Mouse (Mus musculus) erythroblast, embryonic 14.5 days (primary cell): ENCODE measurements around the gene Slc38a10. TPM values are rescaled to one million over a fixed set of nuclear protein-coding genes. Genes with fewer than 3 reads are reported as not detected.

ENCODE experiments used
- H3K27me3 ChIP-seq: 2 replicates; pipeline ENCODE4 v1.6.1; 2012; ENCODE audit warnings: inconsistent platforms; ENCODE audit not compliant: control insufficient read depth
- H3K36me3 ChIP-seq: 2 replicates; pipeline ENCODE4 v1.6.1; 2012; ENCODE audit warnings: mild to moderate bottlenecking, inconsistent platforms; ENCODE audit not compliant: control insufficient read depth
- H3K4me1 ChIP-seq: 2 replicates; pipeline ENCODE4 v1.6.1; 2012; ENCODE audit warnings: inconsistent platforms; ENCODE audit not compliant: control insufficient read depth
- H3K4me3 ChIP-seq: replicated peaks from 2 replicates; pipeline ENCODE3; 2012; ENCODE audit warnings: moderate library complexity, mild to moderate bottlenecking, inconsistent platforms
- H3K9me3 ChIP-seq: 2 replicates; pipeline ENCODE4 v1.6.1; 2012; ENCODE audit warnings: low read length, inconsistent platforms, mixed read lengths; ENCODE audit not compliant: control insufficient read depth
- GATA1 ChIP-seq: IDR thresholded peaks from 2 replicates; pipeline ENCODE4 v1.6.1; 2012; ENCODE audit warnings: low read length, inconsistent platforms, mixed read lengths
- TAL1 ChIP-seq: IDR thresholded peaks from 3 replicates; pipeline ENCODE4 v1.6.1; 2012; ENCODE audit warnings: low read length, inconsistent platforms, mixed read lengths
- polyA plus RNA-seq: library from polyadenylated mRNA; stranded (reverse); fragments of >175 nt; gene quantifications from 2 replicates; pipeline ENCODE4 v1.2.3, GENCODE M21; 2012

Slc38a10 gene
- polyA plus RNA-seq, 1 experiment, result 6.2 TPM

DNA sequence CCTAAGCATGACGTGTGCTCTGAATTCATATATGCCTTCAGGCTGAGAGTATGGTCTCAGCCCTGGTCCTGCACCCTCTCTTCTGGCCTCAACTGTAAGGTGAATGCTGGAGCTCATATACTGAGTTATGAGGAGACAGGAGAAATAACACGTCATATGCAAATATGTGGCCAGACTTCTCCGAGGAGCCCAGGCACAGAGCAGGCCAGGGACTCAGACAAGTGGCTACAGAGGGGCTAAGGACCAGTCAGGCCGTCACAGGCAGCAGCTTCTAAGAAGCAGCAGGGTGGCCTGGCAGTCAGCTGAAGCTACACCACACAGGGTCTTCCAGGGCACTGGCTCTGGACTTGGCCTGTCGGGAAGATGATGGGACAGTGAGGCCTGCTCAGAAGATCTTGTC lies 87.8 kb downstream of the Slc38a10 start:
- no peaks in the 10 kb centered on the region for H3K27me3 ChIP-seq
- no peak overlapping the region for H3K4me3 ChIP-seq
- no peaks in the 10 kb centered on the region for H3K4me1 ChIP-seq
- no peaks in the 10 kb centered on the region for H3K9me3 ChIP-seq
- peaks cover 23% of the 10 kb centered on the region for H3K36me3 ChIP-seq
- TF ChIP-seq GATA1, result no peak
- TF ChIP-seq TAL1, result no peak

DNA sequence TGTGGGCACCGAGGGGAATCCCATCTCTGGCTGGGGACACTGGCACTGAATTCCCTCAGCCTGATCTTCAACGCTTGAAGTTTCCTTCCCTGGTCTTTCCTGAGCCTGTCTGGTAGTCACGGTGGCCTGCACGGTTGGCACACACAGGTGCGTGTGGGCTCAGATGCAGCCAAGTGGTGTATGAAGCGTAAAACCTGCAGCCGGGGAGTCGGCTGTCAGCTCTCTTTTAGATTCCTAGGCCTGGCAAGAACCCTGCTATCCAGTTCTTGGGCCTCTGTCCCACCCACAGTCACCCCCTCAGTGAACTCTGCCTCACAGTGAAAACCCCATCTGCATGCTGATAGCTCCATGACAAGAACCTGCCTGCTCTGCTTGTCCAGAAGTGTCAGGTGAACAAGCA lies 90.5 kb downstream of the Slc38a10 start:
- H3K36me3 ChIP-seq, result peaks cover 10% of the 10 kb centered on the region; the same call in 1 of the 2 replicates
- no peaks in the 10 kb centered on the region for H3K27me3 ChIP-seq
- no peak overlapping the region for H3K4me3 ChIP-seq
- TF ChIP-seq TAL1, result no peak
- no peaks in the 10 kb centered on the region for H3K9me3 ChIP-seq
- no peaks in the 10 kb centered on the region for H3K4me1 ChIP-seq

- TF ChIP-seq GATA1 (no peak), TAL1 (no peak)
- H3K4me1 ChIP-seq, result no peaks in the 10 kb centered on the region
- H3K27me3 ChIP-seq, result no peaks in the 10 kb centered on the region
Observed at GRCm38 (mm10) chr11:120055953-120056732, 95.0 kb downstream of the Slc38a10 start.

More at GRCm38 (mm10) chr11:120055953-120056732, 95.0 kb downstream of the Slc38a10 start:
- H3K4me3 ChIP-seq, result no peak overlapping the region
- H3K9me3 ChIP-seq, result no peaks in the 10 kb centered on the region
- no peaks in the 10 kb centered on the region for H3K36me3 ChIP-seq

Other genes starting within 250 kb of the Slc38a10 start
- 2.7 and 3.0 TPM in 2 replicates for gene Chmp6, start 237.9 kb downstream of the Slc38a10 start, polyA plus RNA-seq
- 0.14 and 0.18 TPM in 2 replicates for gene Baiap2, start 208.6 kb downstream of the Slc38a10 start, polyA plus RNA-seq
- 0.02 and 0.03 TPM in 2 replicates for gene Aatk, start 104.2 kb downstream of the Slc38a10 start, polyA plus RNA-seq
- gene Cep131, start 64.5 kb downstream of the Slc38a10 start, polyA plus RNA-seq, result 1.8 and 2.3 TPM in 2 replicates
- gene Tepsin, start 52.6 kb downstream of the Slc38a10 start, polyA plus RNA-seq, result 2.9 and 3.6 TPM in 2 replicates
- gene Ndufaf8, start 52.4 kb downstream of the Slc38a10 start, polyA plus RNA-seq, result 6.7 and 9.0 TPM in 2 replicates
- gene Bahcc1, start 81.6 kb upstream of the Slc38a10 start, polyA plus RNA-seq, result 0.17 and 0.21 TPM in 2 replicates
- gene Actg1, start 197.2 kb upstream of the Slc38a10 start, polyA plus RNA-seq, result 9.0 TPM in 2 replicates
- not detected in 2 replicates for gene Fscn2, start 210.2 kb upstream of the Slc38a10 start, polyA plus RNA-seq
- gene Faap100, start 227.4 kb upstream of the Slc38a10 start, polyA plus RNA-seq, result 1.2 and 2.2 TPM in 2 replicates